Comparison of ENCODE assay signal across 8 mouse cellular contexts in genomic region chrX:144153523-144153922, GRCm38 (mm10). TPM values are rescaled to one million over a fixed set of nuclear protein-coding genes. Genes with fewer than 3 reads are reported as not detected.
DNase-seq lines count a peak whose midpoint lies in the region; ATAC-seq and TF ChIP-seq lines count a peak whose summit lies in the region.

Gene A730046J19Rik, plus strand, starts transcription at chrX:144153695.

- H3K27me3 ChIP-seq in heart, postnatal 0 days (ENCODE audit: control insufficient read depth, insufficient read depth, low read length), result no peaks in the 10 kb centered on the region
- H3K27me3 ChIP-seq in embryonic facial prominence, embryonic 12.5 days, result 0 out of 2 replicates have a peak, but pooled peaks cover 3% of the 10 kb centered on the region
- no peaks in the 10 kb centered on the region for H3K27me3 ChIP-seq in hindbrain, embryonic 16.5 days (replicated peaks; ENCODE audit: control insufficient read depth, insufficient read depth, low read length)
- no peaks in the 10 kb centered on the region for H3K27me3 ChIP-seq in midbrain, embryonic 14.5 days (ENCODE audit: control insufficient read depth, insufficient read depth, low read length)

- H3K9ac ChIP-seq in heart, postnatal 0 days (replicated peaks; ENCODE audit: low read depth, low read length), result no peak within 1 kb of the TSS
- no peak within 1 kb of the TSS for H3K9ac ChIP-seq in embryonic facial prominence, embryonic 12.5 days
- H3K9ac ChIP-seq in hindbrain, embryonic 16.5 days (ENCODE audit: low read depth, low read length), result no peak within 1 kb of the TSS; the same call in 1 of the 2 replicates
- H3K9ac ChIP-seq in midbrain, embryonic 14.5 days (replicated peaks; ENCODE audit: low read length), result no peak within 1 kb of the TSS

- ATAC-seq in heart, postnatal 0 days (ENCODE audit: insufficient read depth, low read depth), result no peak
- ATAC-seq in embryonic facial prominence, embryonic 12.5 days (ENCODE audit: insufficient number of reproducible peaks, insufficient read depth, low FRiP score, low TSS enrichment), result no peak
- no peak for ATAC-seq in hindbrain, embryonic 16.5 days
- ATAC-seq in midbrain, embryonic 14.5 days (ENCODE audit: low FRiP score, low TSS enrichment), result no peak

- TF ChIP-seq EP300 in heart, postnatal 0 days (IDR thresholded peaks at IDR 0.05; ENCODE audit: low read depth), result no peak

- H3K36me3 ChIP-seq in heart, postnatal 0 days (replicated peaks; ENCODE audit: control insufficient read depth, insufficient read depth, low read length), result no peaks in the 10 kb centered on the region
- no peaks in the 10 kb centered on the region for H3K36me3 ChIP-seq in embryonic facial prominence, embryonic 12.5 days
- no peaks in the 10 kb centered on the region for H3K36me3 ChIP-seq in hindbrain, embryonic 16.5 days (ENCODE audit: control insufficient read depth, insufficient read depth, low read length)
- H3K36me3 ChIP-seq in midbrain, embryonic 14.5 days (ENCODE audit: control insufficient read depth, insufficient read depth, low read length), result no peaks in the 10 kb centered on the region

- H3K4me3 ChIP-seq in heart, postnatal 0 days (ENCODE audit: low read depth, low read length), result peak within 1 kb of the TSS; percentile 18
- peak within 1 kb of the TSS; percentile 10; the same call in 1 of the 2 replicates for H3K4me3 ChIP-seq in embryonic facial prominence, embryonic 12.5 days
- peak within 1 kb of the TSS; percentile 26 for H3K4me3 ChIP-seq in hindbrain, embryonic 16.5 days (ENCODE audit: low read length)
- no peak within 1 kb of the TSS for H3K4me3 ChIP-seq in midbrain, embryonic 14.5 days (replicated peaks; ENCODE audit: low read depth, low read length)

- intact Hi-C loops in heart, postnatal 36 days (cut with DNase I), result no loop called here
- intact Hi-C loops in gastrocnemius, postnatal 14 days (cut with DNase I; ENCODE audit: low total_unique reads), result no loop called here

- H3K27ac ChIP-seq in heart, postnatal 0 days (ENCODE audit: low read depth), result no peak within 1 kb of the TSS
- no peak within 1 kb of the TSS for H3K27ac ChIP-seq in embryonic facial prominence, embryonic 12.5 days
- no peak within 1 kb of the TSS for H3K27ac ChIP-seq in hindbrain, embryonic 16.5 days (ENCODE audit: low read depth, low read length)
- no peak within 1 kb of the TSS for H3K27ac ChIP-seq in midbrain, embryonic 14.5 days (replicated peaks; ENCODE audit: low read depth, low read length)

- peak within 1 kb of the TSS; percentile 43 for H3K4me2 ChIP-seq in heart, postnatal 0 days (ENCODE audit: low read depth, low read length)
- H3K4me2 ChIP-seq in embryonic facial prominence, embryonic 12.5 days (replicated peaks), result peak within 1 kb of the TSS; percentile 31
- peak within 1 kb of the TSS; percentile 53 for H3K4me2 ChIP-seq in hindbrain, embryonic 16.5 days (ENCODE audit: low read length)
- peak within 1 kb of the TSS; percentile 33 for H3K4me2 ChIP-seq in midbrain, embryonic 14.5 days (ENCODE audit: low read length)

- peak; percentile 6 for DNase-seq in heart, postnatal 0 days (ENCODE audit: low spot score)
- DNase-seq in heart, postnatal 36 days, result no peak
- peak; percentile 10 for DNase-seq in midbrain, embryonic 14.5 days
- DNase-seq in adrenal gland, postnatal 25 days, result no peak
- DNase-seq in gastrocnemius, postnatal 14 days, result no peak
- DNase-seq in thymus, postnatal 10 days (ENCODE audit: low spot score in 2 of 2), result no peak

- H3K9me3 ChIP-seq in heart, postnatal 0 days (replicated peaks; ENCODE audit: control insufficient read depth, low read length), result no peaks in the 10 kb centered on the region
- no peaks in the 10 kb centered on the region for H3K9me3 ChIP-seq in embryonic facial prominence, embryonic 12.5 days
- H3K9me3 ChIP-seq in hindbrain, embryonic 16.5 days (ENCODE audit: control insufficient read depth, low read length), result no peaks in the 10 kb centered on the region
- no peaks in the 10 kb centered on the region for H3K9me3 ChIP-seq in midbrain, embryonic 14.5 days (ENCODE audit: control insufficient read depth, low read length)

- WGBS in heart, postnatal 0 days, result 16% methylated on average over 8 of the region's 8 CpGs
- WGBS in embryonic facial prominence, embryonic 12.5 days, result 19% methylated on average over 8 of the region's 8 CpGs
- 26% methylated on average over 8 of the region's 8 CpGs for WGBS in hindbrain, embryonic 16.5 days
- WGBS in midbrain, embryonic 14.5 days, result 27% methylated on average over 8 of the region's 8 CpGs

- TF ChIP-seq CTCF in heart, postnatal 0 days (IDR thresholded peaks at IDR 0.05; ENCODE audit: low read depth), result no peak

- no peaks in the 10 kb centered on the region for H3K4me1 ChIP-seq in heart, postnatal 0 days (ENCODE audit: control insufficient read depth, insufficient read depth)
- no peaks in the 10 kb centered on the region for H3K4me1 ChIP-seq in embryonic facial prominence, embryonic 12.5 days
- H3K4me1 ChIP-seq in hindbrain, embryonic 16.5 days (ENCODE audit: control insufficient read depth, insufficient read depth, low read depth, low read length), result no peaks in the 10 kb centered on the region
- H3K4me1 ChIP-seq in midbrain, embryonic 14.5 days (ENCODE audit: control insufficient read depth, insufficient read depth, low read length), result no peaks in the 10 kb centered on the region

RNA-seq across cellular contexts. Expression of gene A730046J19Rik, which starts in this region (rescaled TPM):
- total RNA-seq in heart, postnatal 0 days (2014; rRNA removed; ENCODE audit: low replicate concordance), result not detected in 2 replicates
- 0.23 and 0.34 TPM in 2 replicates for polyA plus RNA-seq in heart, postnatal 0 days (2015; fragmentation: Nextera tagmentation; extraction: Ambion mirVana)
- under 1 TPM; 0.44 to 0.57 TPM for total RNA-seq in heart, postnatal 36 days (2021)
- polyA plus RNA-seq in embryonic facial prominence, embryonic 12.5 days (2016; fragmentation: Nextera tagmentation; extraction: Ambion mirVana), result 0.17 and 0.52 TPM in 2 replicates
- polyA plus RNA-seq in hindbrain, embryonic 16.5 days (2015; fragmentation: Nextera tagmentation; extraction: Ambion mirVana), result 1.0 TPM in 2 replicates
- polyA plus RNA-seq in midbrain, embryonic 14.5 days (2014; fragmentation: Nextera tagmentation; extraction: Ambion mirVana), result 0.28 and 0.32 TPM in 2 replicates
- total RNA-seq in adrenal gland, postnatal 25 days (2021), result 8.1 and 8.6 TPM in 2 replicates
- total RNA-seq in gastrocnemius, postnatal 14 days (2021), result under 1 TPM; 0.07 to 0.23 TPM

Comparison
In these comparisons a context has a peak if more than half of its experiments do, and no peak if none do; other contexts are left out.
1. Peak in DNase-seq, H3K4me3 ChIP-seq and H3K4me2 ChIP-seq in heart, postnatal 0 days; RNA of the gene not detected or under 1 TPM.
2. Peak in DNase-seq and H3K4me2 ChIP-seq in midbrain, embryonic 14.5 days; RNA of the gene not detected or under 1 TPM.